Mouse (Mus musculus) lung, adult 2 months (tissue): ENCODE results near the gene Hs6st3. TPM values are rescaled to one million over a fixed set of nuclear protein-coding genes. Genes with fewer than 3 reads are reported as not detected.

ENCODE experiments used
- DNase-seq: peaks from one replicate; pipeline ENCODE4 v3.0.0; 2022
- H3K4me1 ChIP-seq: fragments of 200-500 bp; 2 replicates; pipeline ENCODE4 v1.6.1; 2011; ENCODE audit warnings: low read length; ENCODE audit not compliant: control insufficient read depth, insufficient read depth
- H3K4me3 ChIP-seq: fragments of 200-500 bp; replicated peaks from 2 replicates; pipeline ENCODE3; 2011; ENCODE audit warnings: low read depth, mild to moderate bottlenecking, control low read depth, low read length; ENCODE audit errors: extremely low read depth
- CTCF ChIP-seq: fragments of 200-500 bp; IDR thresholded peaks from 2 replicates; pipeline ENCODE4 v1.5.1; 2011; ENCODE audit warnings: mild to moderate bottlenecking, low read length, control low read depth; ENCODE audit not compliant: insufficient read depth
- POLR2A ChIP-seq: fragments of 200-500 bp; IDR thresholded peaks from 2 replicates; pipeline ENCODE4 v1.6.1; 2011; ENCODE audit warnings: low read depth, mild to moderate bottlenecking, control low read depth, low read length, borderline replicate concordance; ENCODE audit errors: extremely low read depth
- WGBS: fragments of 180-500 bp; shearing (Covaris S2); methylation state at CpG from one replicate; pipeline ENCODE4 v1.1.7; 2018; 5-methylcytosine and 5-hydroxymethylcytosine counted together
- polyA plus RNA-seq: library from polyadenylated mRNA; depleted of rRNA; stranded (reverse); fragments of >200 nt; gene quantifications from 2 replicates; pipeline ENCODE4 v1.2.3, GENCODE M21; 2012; rRNA removed

Gene Hs6st3
- polyA plus RNA-seq, 1 experiment, result 1.2 TPM

DNA sequence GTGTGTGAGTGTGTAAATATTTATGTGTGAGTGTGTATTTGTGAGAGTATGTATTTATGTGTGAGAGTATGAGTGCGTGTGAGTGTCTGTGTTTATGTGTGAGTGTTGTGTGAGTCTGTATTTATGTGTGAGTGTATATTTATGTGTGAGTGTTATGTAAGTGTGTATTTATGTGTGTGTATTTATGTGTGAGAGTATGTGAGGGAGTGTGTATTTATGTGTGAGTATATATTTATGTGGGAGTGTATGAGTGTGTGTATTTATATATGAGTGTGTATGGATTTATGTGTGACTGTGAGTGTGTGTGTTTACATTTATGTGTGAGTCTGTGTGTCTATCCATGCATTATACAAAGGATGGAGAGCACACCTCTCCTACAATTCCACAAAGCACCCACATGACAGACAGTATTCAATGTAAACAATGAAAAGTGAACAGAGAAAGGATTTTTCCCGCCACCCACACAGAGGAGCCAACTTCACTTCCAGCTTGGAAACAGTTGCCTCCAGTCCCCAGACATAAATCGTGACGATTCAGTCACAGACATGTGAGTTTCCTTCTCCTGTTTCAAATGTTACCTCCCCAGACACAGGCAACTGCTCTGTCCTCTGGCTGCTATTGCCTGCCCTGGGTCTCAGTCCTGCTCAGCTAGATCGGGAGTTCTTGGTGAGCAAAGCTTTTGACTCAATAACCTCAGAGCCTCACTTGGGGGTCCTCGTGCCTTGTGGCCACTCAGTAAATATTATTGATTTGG, 780.3 kb downstream of the Hs6st3 start:
- H3K4me3 ChIP-seq, result no peak overlapping the region
- H3K4me1 ChIP-seq, result no peaks in the 10 kb centered on the region
- TF ChIP-seq CTCF (no peak), POLR2A (no peak)
- no peak for DNase-seq
- WGBS, result 51% methylated on average over 6 of the region's 6 CpGs

DNA sequence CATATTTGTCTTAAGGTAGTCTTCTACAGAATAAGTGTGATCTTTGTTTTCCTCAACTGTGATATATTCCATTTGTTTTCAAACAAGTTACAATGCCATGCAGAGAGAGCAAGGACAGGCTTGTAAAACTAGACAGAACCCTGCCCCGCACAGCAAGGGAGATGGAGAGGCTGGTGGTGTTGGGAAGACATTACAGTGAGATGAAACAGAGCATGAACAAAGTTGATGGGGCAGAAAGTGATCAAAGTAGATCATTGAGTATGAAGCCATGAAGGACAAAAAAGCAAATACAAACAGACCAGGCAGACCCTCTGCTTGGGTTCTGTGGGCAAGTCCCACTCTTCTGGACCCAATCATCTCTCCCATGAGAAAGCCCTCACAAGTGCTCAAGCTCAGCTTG, 781.0 kb downstream of the Hs6st3 start:
- Histone ChIP-seq H3K4me3 (no peak overlapping the region), H3K4me1 (no peaks in the 10 kb centered on the region)
- WGBS, result 95% methylated on average over 1 of the region's 1 CpGs
- TF ChIP-seq CTCF (no peak), POLR2A (no peak)
- DNase-seq, result no peak

Other genes starting within 250 kb of the Hs6st3 start
- 7.5 and 8.3 TPM in 2 replicates for gene Dzip1, start 212.9 kb upstream of the Hs6st3 start, polyA plus RNA-seq
- gene Dnajc3, start 200.4 kb upstream of the Hs6st3 start, polyA plus RNA-seq, result 20.9 and 22.7 TPM in 2 replicates
- 2.7 and 3.3 TPM in 2 replicates for gene Uggt2, start 38.9 kb upstream of the Hs6st3 start, polyA plus RNA-seq